Mouse (Mus musculus) neural tube, embryonic 12.5 days (tissue): ENCODE data around the gene Cend1. TPM values are rescaled to one million over a fixed set of nuclear protein-coding genes. Genes with fewer than 3 reads are reported as not detected.

Source experiments
- ATAC-seq: fragments of 200-750 bp; cut with Nextera tagmentation; 2 replicates; pipeline ENCODE4 v1.8.0; 2017; ENCODE audit warnings: low read depth, mild to moderate bottlenecking, moderate TSS enrichment, moderate library complexity; ENCODE audit not compliant: low FRiP score
- H3K27ac ChIP-seq: fragments of 300-500 bp; sonication (generic); 2 replicates; pipeline ENCODE4 v1.5.1; 2016
- H3K27me3 ChIP-seq: fragments of 300-500 bp; sonication (generic); replicated peaks from 2 replicates; pipeline ENCODE4 v1.6.1; 2016; ENCODE audit warnings: mild to moderate bottlenecking
- H3K36me3 ChIP-seq: fragments of 300-500 bp; sonication (generic); 2 replicates; pipeline ENCODE4 v1.6.1; 2016; ENCODE audit warnings: mild to moderate bottlenecking
- H3K4me1 ChIP-seq: fragments of 300-500 bp; sonication (generic); 2 replicates; pipeline ENCODE4 v1.6.1; 2016
- H3K4me2 ChIP-seq: fragments of 300-500 bp; sonication (generic); replicated peaks from 2 replicates; pipeline ENCODE4 v1.6.1; 2016; ENCODE audit warnings: mild to moderate bottlenecking
- H3K4me3 ChIP-seq: fragments of 300-500 bp; sonication (generic); 2 replicates; pipeline ENCODE4 v1.5.1; 2016
- H3K9ac ChIP-seq: fragments of 300-500 bp; sonication (generic); 2 replicates; pipeline ENCODE4 v1.6.1; 2016; ENCODE audit warnings: mild to moderate bottlenecking
- H3K9me3 ChIP-seq: fragments of 300-500 bp; sonication (generic); 2 replicates; pipeline ENCODE4 v1.6.1; 2016; ENCODE audit warnings: mild to moderate bottlenecking
- WGBS: fragments of 180-500 bp; shearing (Covaris S2); methylation state at CpG from one replicate; pipeline ENCODE4 v1.1.7; 2016; 5-methylcytosine and 5-hydroxymethylcytosine counted together
- polyA plus RNA-seq: library from polyadenylated mRNA; unstranded; fragments of >200 nt; fragmentation: Nextera tagmentation; extraction: Ambion mirVana; gene quantifications from 2 replicates; pipeline ENCODE4 v1.2.1, GENCODE M21; 2016

Gene Cend1
- polyA plus RNA-seq, 1 experiment from 2014 or later, result 55.1 TPM

- Histone ChIP-seq H3K4me3 (peak within 1 kb of the TSS; percentile 63), H3K27me3 (0 out of 2 replicates have a peak, but pooled peaks cover 3% of the 10 kb centered on the region), H3K4me2 (peak within 1 kb of the TSS; percentile 76), H3K9ac (peak within 1 kb of the TSS; percentile 52), H3K36me3 (peaks cover 10% of the 10 kb centered on the region; the same call in 1 of the 2 replicates), H3K4me1 (peaks cover 15% of the 10 kb centered on the region), H3K27ac (peak within 1 kb of the TSS; percentile 27; the same call in 1 of the 2 replicates), H3K9me3 (no peaks in the 10 kb centered on the region)
- ATAC-seq, result peak; percentile 93
- under 1% methylated on average over 57 of the region's 57 CpGs for WGBS
Measured at GRCm38 (mm10) chr7:141391625-141392551, 37.4 kb downstream of the Cend1 start, which contains the start of gene Taldo1. Taldo1 (plus strand) TSS chr7:141392199.

- peaks cover 15% of the 10 kb centered on the region for H3K4me1 ChIP-seq
- WGBS, result 56% methylated on average over 9 of the region's 9 CpGs
- ATAC-seq, result no peak
- no peak overlapping the region for H3K4me2 ChIP-seq
- H3K27ac ChIP-seq, result no peak overlapping the region
- no peaks in the 10 kb centered on the region for H3K36me3 ChIP-seq
- H3K9ac ChIP-seq, result no peak overlapping the region
- H3K9me3 ChIP-seq, result no peaks in the 10 kb centered on the region
- H3K4me3 ChIP-seq, result no peak overlapping the region
- H3K27me3 ChIP-seq, result 0 out of 2 replicates have a peak, but pooled peaks cover 3% of the 10 kb centered on the region
Measured at GRCm38 (mm10) chr7:141390326-141391259, 38.7 kb downstream of the Cend1 start.

GRCm38 (mm10) chr7:141388487-141389109 is 40.7 kb downstream of the Cend1 start:
- Histone ChIP-seq H3K4me2 (no peak overlapping the region), H3K4me3 (no peak overlapping the region), H3K27me3 (0 out of 2 replicates have a peak, but pooled peaks cover 3% of the 10 kb centered on the region), H3K9ac (no peak overlapping the region), H3K4me1 (peaks cover 15% of the 10 kb centered on the region), H3K27ac (no peak overlapping the region), H3K36me3 (no peaks in the 10 kb centered on the region), H3K9me3 (no peaks in the 10 kb centered on the region)
- 37% methylated on average over 3 of the region's 3 CpGs for WGBS
- ATAC-seq, result no peak

- Histone ChIP-seq H3K36me3 (no peaks in the 10 kb centered on the region), H3K4me1 (peaks cover 12% of the 10 kb centered on the region), H3K9me3 (no peaks in the 10 kb centered on the region), H3K27me3 (0 out of 2 replicates have a peak, but pooled peaks cover 3% of the 10 kb centered on the region), H3K9ac (no peak overlapping the region), H3K27ac (no peak overlapping the region), H3K4me2 (no peak overlapping the region), H3K4me3 (no peak overlapping the region)
- ATAC-seq, result no peak
- 55% methylated on average over 2 of the region's 2 CpGs for WGBS
Measured at GRCm38 (mm10) chr7:141387807-141388486, 41.3 kb downstream of the Cend1 start.

GRCm38 (mm10) chr7:141381068-141381835 is 48.0 kb downstream of the Cend1 start:
- 89% methylated on average over 4 of the region's 4 CpGs for WGBS
- no peaks in the 10 kb centered on the region for H3K27me3 ChIP-seq
- H3K9me3 ChIP-seq, result no peaks in the 10 kb centered on the region
- no peak for ATAC-seq
- no peak overlapping the region for H3K4me2 ChIP-seq
- H3K4me1 ChIP-seq, result no peaks in the 10 kb centered on the region
- no peaks in the 10 kb centered on the region for H3K36me3 ChIP-seq
- no peak overlapping the region for H3K9ac ChIP-seq
- no peak overlapping the region for H3K4me3 ChIP-seq
- H3K27ac ChIP-seq, result no peak overlapping the region

- ATAC-seq, result no peak
- no peak overlapping the region for H3K27ac ChIP-seq
- H3K36me3 ChIP-seq, result no peaks in the 10 kb centered on the region
- H3K27me3 ChIP-seq, result no peaks in the 10 kb centered on the region
- H3K9me3 ChIP-seq, result no peaks in the 10 kb centered on the region
- no peak overlapping the region for H3K4me2 ChIP-seq
- no peak overlapping the region for H3K4me3 ChIP-seq
- 28% methylated on average over 4 of the region's 4 CpGs for WGBS
- no peaks in the 10 kb centered on the region for H3K4me1 ChIP-seq
- no peak overlapping the region for H3K9ac ChIP-seq
Measured at GRCm38 (mm10) chr7:141379584-141379983, 49.7 kb downstream of the Cend1 start.

Other genes with a start within 250 kb of the Cend1 start
- 114 and 121 TPM in 2 replicates for gene Hras, start 235.5 kb downstream of the Cend1 start, polyA plus RNA-seq
- gene Lrrc56, start 235.3 kb downstream of the Cend1 start, polyA plus RNA-seq, result 11.2 TPM in 2 replicates
- gene Lmntd2, start 215.4 kb downstream of the Cend1 start, polyA plus RNA-seq, result 2.5 and 3.8 TPM in 2 replicates
- 37.1 and 38.7 TPM in 2 replicates for gene Rassf7, start 213.6 kb downstream of the Cend1 start, polyA plus RNA-seq
- 88.0 and 92.7 TPM in 2 replicates for gene Phrf1, start 200.7 kb downstream of the Cend1 start, polyA plus RNA-seq
- 1.0 and 1.7 TPM in 2 replicates for gene Irf7, start 163.0 kb downstream of the Cend1 start, polyA plus RNA-seq
- gene Cdhr5, start 152.7 kb downstream of the Cend1 start, polyA plus RNA-seq, result not detected in 2 replicates
- 4.5 and 7.1 TPM in 2 replicates for gene Sct, start 150.4 kb downstream of the Cend1 start, polyA plus RNA-seq
- gene Drd4, start 137.5 kb downstream of the Cend1 start, polyA plus RNA-seq, result 0.82 and 0.94 TPM in 2 replicates
- gene Deaf1, start 101.8 kb downstream of the Cend1 start, polyA plus RNA-seq, result 98.9 and 108 TPM in 2 replicates
- 60.9 and 62.5 TPM in 2 replicates for gene Tmem80, start 101.8 kb downstream of the Cend1 start, polyA plus RNA-seq
- 1.0 and 1.1 TPM in 2 replicates for gene Eps8l2, start 90.6 kb downstream of the Cend1 start, polyA plus RNA-seq
- 366 and 377 TPM in 2 replicates for gene Taldo1, start 37.3 kb downstream of the Cend1 start, polyA plus RNA-seq
- 50.5 and 51.5 TPM in 2 replicates for gene Gatd1, start 15.4 kb downstream of the Cend1 start, polyA plus RNA-seq
- 57.6 and 57.7 TPM in 2 replicates for gene Slc25a22, start 8.4 kb upstream of the Cend1 start, polyA plus RNA-seq
- gene Pidd1, start 14.5 kb upstream of the Cend1 start, polyA plus RNA-seq, result 8.4 and 9.8 TPM in 2 replicates
- 803 and 881 TPM in 2 replicates for gene Rplp2, start 17.9 kb upstream of the Cend1 start, polyA plus RNA-seq
- 15.8 and 16.5 TPM in 2 replicates for gene Pnpla2, start 25.7 kb upstream of the Cend1 start, polyA plus RNA-seq
- 6.7 and 7.6 TPM in 2 replicates for gene Cracr2b, start 31.6 kb upstream of the Cend1 start, polyA plus RNA-seq
- 20.6 and 22.7 TPM in 2 replicates for gene Cd151, start 37.9 kb upstream of the Cend1 start, polyA plus RNA-seq
- gene Polr2l, start 45.6 kb upstream of the Cend1 start, polyA plus RNA-seq, result 73.5 and 80.6 TPM in 2 replicates
- gene Tspan4, start 45.7 kb upstream of the Cend1 start, polyA plus RNA-seq, result 34.2 and 37.1 TPM in 2 replicates
- gene Chid1, start 110.4 kb upstream of the Cend1 start, polyA plus RNA-seq, result 31.7 and 33.7 TPM in 2 replicates
- gene Ap2a2, start 132.7 kb upstream of the Cend1 start, polyA plus RNA-seq, result 111 and 117 TPM in 2 replicates
- 0.20 and 0.23 TPM in 2 replicates for gene Muc6, start 225.8 kb upstream of the Cend1 start, polyA plus RNA-seq